Mouse (Mus musculus) brain, embryonic 14.5 days (tissue): ENCODE measurements at regions not wholly inside any gene's neighbourhood (a gene's known extent, or its start where the extent isn't known, plus 50 kb on each side); places are given as distances from the start of the nearest gene placed in this dataset.

Experiments used
- CTCF ChIP-seq: fragments of 200-500 bp; IDR thresholded peaks from 2 replicates; pipeline ENCODE4 v1.5.1; 2012; ENCODE audit warnings: inconsistent platforms, mild to moderate bottlenecking, moderate library complexity, borderline replicate concordance; ENCODE audit not compliant: insufficient read depth, insufficient read length; ENCODE audit errors: extremely low read depth
- POLR2A ChIP-seq: fragments of 200-500 bp; IDR thresholded peaks from 2 replicates; pipeline ENCODE4 v1.6.1; 2012; ENCODE audit warnings: mild to moderate bottlenecking, inconsistent platforms, borderline replicate concordance; ENCODE audit not compliant: poor library complexity, insufficient read depth, insufficient read length, severe bottlenecking; ENCODE audit errors: extremely low read depth

DNA sequence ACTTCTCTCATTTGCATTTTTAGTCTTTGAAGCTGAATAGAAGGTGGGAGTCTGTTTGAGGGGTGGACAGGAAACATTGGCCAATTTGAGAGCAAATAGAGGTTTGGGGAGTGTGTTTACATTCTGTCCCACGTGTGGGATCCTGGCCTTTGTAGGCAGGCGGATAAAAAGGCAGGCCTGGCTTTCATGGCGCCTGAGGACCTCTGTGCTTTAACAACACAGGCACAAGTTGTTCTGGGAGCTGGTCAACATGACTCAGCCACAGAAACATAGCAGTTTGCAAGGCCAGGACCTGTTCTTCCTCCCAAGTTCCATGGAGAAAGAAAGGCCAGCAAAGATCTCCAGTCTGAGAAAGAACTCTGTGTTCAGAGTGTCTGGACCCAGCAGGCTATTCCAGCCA is 1130.7 kb downstream of the Gsdmc2 start:
- TF ChIP-seq POLR2A (no peak), CTCF (no peak)
